Mouse (Mus musculus) lung, embryonic 15.5 days (tissue): ENCODE results near the gene Tial1. TPM values are rescaled to one million over a fixed set of nuclear protein-coding genes. Genes with fewer than 3 reads are reported as not detected.

ENCODE experiments used
- ATAC-seq: fragments of 200-750 bp; cut with Nextera tagmentation; 2 replicates; pipeline ENCODE4 v1.8.0; 2017; ENCODE audit warnings: moderate number of reproducible peaks, borderline replicate concordance; ENCODE audit not compliant: low FRiP score, low TSS enrichment; ENCODE audit errors: extremely low read depth
- H3K27ac ChIP-seq: fragments of 300-500 bp; sonication (generic); 2 replicates; pipeline ENCODE4 v1.5.1; 2015; ENCODE audit warnings: moderate library complexity, mild to moderate bottlenecking, inconsistent platforms
- H3K27me3 ChIP-seq: fragments of 300-500 bp; sonication (generic); 2 replicates; pipeline ENCODE4 v1.6.1; 2015; ENCODE audit warnings: inconsistent platforms
- H3K36me3 ChIP-seq: fragments of 300-500 bp; sonication (generic); 2 replicates; pipeline ENCODE4 v1.6.1; 2015; ENCODE audit warnings: inconsistent platforms
- H3K4me1 ChIP-seq: fragments of 300-500 bp; sonication (generic); 2 replicates; pipeline ENCODE4 v1.6.1; 2015; ENCODE audit warnings: inconsistent platforms
- H3K4me2 ChIP-seq: fragments of 300-500 bp; sonication (generic); 2 replicates; pipeline ENCODE4 v1.6.1; 2015; ENCODE audit warnings: inconsistent platforms, mild to moderate bottlenecking, moderate library complexity
- H3K4me3 ChIP-seq: fragments of 300-500 bp; sonication (generic); 2 replicates; pipeline ENCODE4 v1.5.1; 2015; ENCODE audit warnings: mild to moderate bottlenecking, inconsistent platforms
- H3K9ac ChIP-seq: fragments of 300-500 bp; sonication (generic); 2 replicates; pipeline ENCODE4 v1.6.1; 2015; ENCODE audit warnings: inconsistent platforms
- H3K9me3 ChIP-seq: fragments of 300-500 bp; sonication (generic); 2 replicates; pipeline ENCODE4 v1.6.1; 2016; ENCODE audit warnings: inconsistent platforms
- WGBS: fragments of 180-500 bp; shearing (Covaris S2); methylation state at CpG from one replicate; pipeline ENCODE4 v1.1.7; 2015; 5-methylcytosine and 5-hydroxymethylcytosine counted together
- polyA plus RNA-seq: library from polyadenylated mRNA; unstranded; fragments of >200 nt; fragmentation: Nextera tagmentation; extraction: Ambion mirVana; gene quantifications from 2 replicates; pipeline ENCODE4 v1.2.1, GENCODE M21; 2015

Gene Tial1
- 24.9 and 26.2 TPM in 2 replicates for polyA plus RNA-seq

DNA sequence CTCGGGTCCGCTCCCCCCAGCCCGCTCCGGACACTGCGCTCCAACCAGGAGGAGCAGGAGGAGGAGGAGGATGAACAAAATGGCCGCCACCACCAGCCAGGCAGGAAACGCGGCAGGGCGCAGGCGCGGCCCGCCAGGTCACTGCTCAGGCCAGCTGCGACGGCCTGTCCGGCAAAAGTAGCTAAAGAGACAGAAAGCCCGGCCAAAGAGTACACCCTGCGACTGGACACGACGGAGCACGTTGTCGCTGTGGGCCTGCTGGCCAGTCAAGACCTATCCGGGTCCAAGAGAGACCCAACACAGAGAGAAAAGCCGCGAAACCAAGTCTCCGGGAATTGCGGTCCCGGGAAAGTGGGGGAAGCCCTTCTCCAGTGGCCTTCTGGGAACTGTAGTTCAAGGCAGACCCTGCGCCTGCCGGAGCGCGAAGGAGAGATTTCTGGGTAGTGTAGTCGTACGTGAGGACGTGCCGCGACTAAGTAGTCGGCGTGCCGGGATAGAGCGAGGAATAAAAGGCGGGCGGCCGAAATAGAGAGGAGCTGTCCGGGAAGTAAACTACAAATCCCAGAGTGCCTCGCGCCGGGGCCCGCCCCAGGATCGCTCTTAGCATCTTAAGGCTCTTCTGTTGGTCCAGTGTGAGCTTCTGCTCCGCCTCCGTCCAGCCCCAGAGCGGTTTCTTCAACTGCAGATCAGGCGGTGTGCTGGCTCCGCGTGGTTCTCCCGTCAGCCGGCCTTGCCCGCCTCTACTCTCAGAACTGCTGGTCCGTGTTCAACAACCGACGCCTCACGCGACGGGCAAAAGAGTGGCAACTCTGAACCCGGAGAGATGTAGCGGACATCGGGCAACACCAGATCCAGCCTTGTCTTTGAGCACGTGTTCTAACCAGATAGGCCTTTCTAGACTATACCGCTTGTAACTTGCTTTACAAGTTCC, at the start of gene Tial1:
Gene Tial1 (minus strand): TSS at position 433 of the 931 bp plus-strand sequence.
- Histone ChIP-seq H3K4me1 (peaks cover 24% of the 10 kb centered on the region), H3K9me3 (no peaks in the 10 kb centered on the region), H3K4me2 (peak within 1 kb of the TSS; percentile 88), H3K27ac (peak within 1 kb of the TSS; percentile 98), H3K27me3 (no peaks in the 10 kb centered on the region), H3K36me3 (no peaks in the 10 kb centered on the region), H3K9ac (peak within 1 kb of the TSS; percentile 96), H3K4me3 (peak within 1 kb of the TSS; percentile 88)
- ATAC-seq, result peak; percentile 99
- WGBS, result under 1% methylated on average over 69 of the region's 69 CpGs

DNA sequence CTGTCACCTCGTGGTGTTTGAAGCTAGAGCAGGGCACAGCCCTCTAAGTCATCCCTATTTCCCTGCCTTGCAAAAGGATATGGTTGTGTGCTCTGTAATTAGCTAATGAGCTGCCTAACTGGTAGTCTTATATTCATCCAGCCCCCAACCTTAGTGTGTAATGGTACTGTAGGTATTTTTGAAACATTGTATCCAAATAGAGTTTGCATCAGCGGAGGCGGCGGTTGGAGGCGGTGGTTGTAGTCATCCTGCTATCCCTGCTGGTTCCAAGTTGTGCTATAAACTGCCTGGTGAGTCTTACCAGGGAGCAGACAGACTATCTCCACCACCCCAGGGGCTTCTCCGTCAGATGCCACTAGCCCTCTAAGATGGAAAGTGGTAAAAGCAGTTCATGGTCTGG, 42.6 kb upstream of the Tial1 start:
- H3K36me3 ChIP-seq, result no peaks in the 10 kb centered on the region
- no peaks in the 10 kb centered on the region for H3K27me3 ChIP-seq
- H3K4me3 ChIP-seq, result no peak overlapping the region
- 80% methylated on average over 6 of the region's 6 CpGs for WGBS
- no peak for ATAC-seq
- no peaks in the 10 kb centered on the region for H3K9me3 ChIP-seq
- no peaks in the 10 kb centered on the region for H3K4me1 ChIP-seq
- no peak overlapping the region for H3K4me2 ChIP-seq
- no peak overlapping the region for H3K27ac ChIP-seq
- H3K9ac ChIP-seq, result no peak overlapping the region

DNA sequence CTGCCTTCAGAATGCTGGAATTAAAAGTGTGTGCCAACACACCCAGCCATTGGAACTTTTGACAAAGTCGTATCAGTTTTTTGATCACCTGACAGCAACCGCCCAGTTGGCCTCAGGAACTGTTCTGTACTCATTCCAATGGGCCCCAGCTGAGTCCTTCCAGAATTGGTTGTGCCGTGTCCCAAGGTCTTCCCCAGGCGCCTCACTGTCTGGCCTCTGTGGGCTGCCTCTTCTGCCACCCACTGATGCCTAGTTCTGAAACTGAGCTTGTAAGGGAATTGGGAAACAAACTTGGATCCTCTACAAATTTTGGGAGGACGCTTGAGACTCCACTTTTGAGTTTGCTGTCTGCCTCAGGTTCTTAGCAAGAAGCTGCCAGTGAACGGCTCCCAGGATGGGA, 38.3 kb upstream of the Tial1 start:
- H3K4me3 ChIP-seq, result no peak overlapping the region
- no peaks in the 10 kb centered on the region for H3K27me3 ChIP-seq
- ATAC-seq, result no peak
- no peak overlapping the region for H3K27ac ChIP-seq
- 73% methylated on average over 6 of the region's 6 CpGs for WGBS
- H3K9ac ChIP-seq, result no peak overlapping the region
- H3K4me2 ChIP-seq, result no peak overlapping the region
- no peaks in the 10 kb centered on the region for H3K9me3 ChIP-seq
- H3K36me3 ChIP-seq, result no peaks in the 10 kb centered on the region
- H3K4me1 ChIP-seq, result no peaks in the 10 kb centered on the region

DNA sequence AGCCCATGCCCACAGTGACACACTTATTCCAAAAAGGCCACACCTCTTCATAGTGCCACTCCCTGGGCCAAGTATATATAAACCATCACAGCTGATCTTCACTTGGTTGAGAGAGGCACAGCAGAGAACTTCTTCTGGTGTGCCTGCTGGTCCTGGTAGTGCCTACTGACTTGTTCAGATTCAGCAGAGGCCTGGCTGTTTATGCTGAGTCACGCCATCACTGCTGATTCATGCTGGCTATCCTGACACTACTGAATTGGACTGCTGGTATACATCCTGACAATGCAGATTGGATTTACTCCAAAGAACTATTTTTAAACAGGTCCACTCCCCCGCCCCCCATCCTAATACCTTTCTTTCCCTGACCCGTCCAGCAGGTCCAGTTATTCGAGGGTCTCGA, 33.0 kb upstream of the Tial1 start:
- no peaks in the 10 kb centered on the region for H3K36me3 ChIP-seq
- ATAC-seq, result no peak
- WGBS, result 86% methylated on average over 5 of the region's 5 CpGs

DNA sequence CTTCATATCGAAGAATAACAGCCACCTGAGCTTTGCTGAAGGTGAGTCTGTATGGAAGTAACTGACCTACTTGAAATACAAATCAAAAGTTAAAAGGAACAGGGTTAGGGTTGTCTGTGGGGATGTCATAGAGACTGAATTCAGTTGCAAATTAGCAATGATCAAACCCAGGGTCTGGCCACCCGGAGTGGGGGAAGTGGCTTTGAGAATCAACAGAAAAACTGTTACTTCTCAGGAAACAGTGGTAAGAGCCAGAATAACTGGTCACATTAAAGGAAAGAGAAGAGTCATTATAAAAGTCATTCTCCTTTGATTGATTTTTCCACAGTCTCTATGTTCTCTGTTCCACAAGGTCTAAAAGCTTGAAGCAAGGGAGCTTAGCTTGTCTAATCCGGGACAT, 27.5 kb upstream of the Tial1 start:
- Histone ChIP-seq H3K4me2 (no peak overlapping the region), H3K27ac (no peak overlapping the region), H3K9me3 (no peaks in the 10 kb centered on the region), H3K36me3 (no peaks in the 10 kb centered on the region), H3K27me3 (no peaks in the 10 kb centered on the region), H3K4me1 (no peaks in the 10 kb centered on the region), H3K9ac (no peak overlapping the region), H3K4me3 (no peak overlapping the region)
- WGBS, result 91% methylated on average over 3 of the region's 3 CpGs
- ATAC-seq, result no peak

More for the DNA sequence above, 33.0 kb upstream of the Tial1 start:
- Histone ChIP-seq H3K9ac (no peak overlapping the region), H3K4me3 (no peak overlapping the region), H3K4me1 (no peaks in the 10 kb centered on the region), H3K9me3 (no peaks in the 10 kb centered on the region), H3K27me3 (no peaks in the 10 kb centered on the region), H3K27ac (no peak overlapping the region), H3K4me2 (no peak overlapping the region)

DNA sequence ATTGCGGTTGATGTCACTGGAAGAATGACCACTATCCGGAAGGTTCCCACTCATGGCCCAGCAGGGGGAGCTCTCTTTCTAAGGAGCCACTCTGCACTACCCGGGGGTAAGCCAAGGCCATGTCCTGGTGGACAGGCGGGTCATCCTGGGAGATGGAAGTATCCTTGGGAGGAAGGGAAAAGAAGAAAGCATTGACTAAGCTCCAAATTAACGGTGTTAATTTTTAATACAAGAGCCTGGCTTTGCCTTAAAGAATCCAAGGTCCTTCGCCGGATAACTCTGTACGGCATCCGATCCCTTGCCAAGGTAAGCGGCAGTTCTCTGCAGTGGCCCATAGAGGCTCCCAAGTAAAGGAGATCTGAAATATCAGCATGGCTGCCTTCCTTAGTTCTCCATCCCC, 12.8 kb upstream of the Tial1 start:
- H3K4me2 ChIP-seq, result no peak overlapping the region; the same call in 1 of the 2 replicates
- no peak overlapping the region for H3K27ac ChIP-seq
- H3K4me3 ChIP-seq, result no peak overlapping the region; the same call in 1 of the 2 replicates
- no peaks in the 10 kb centered on the region for H3K36me3 ChIP-seq
- H3K27me3 ChIP-seq, result no peaks in the 10 kb centered on the region
- H3K4me1 ChIP-seq, result 0 out of 2 replicates have a peak, but pooled peaks cover 3% of the 10 kb centered on the region
- ATAC-seq, result no peak
- H3K9ac ChIP-seq, result no peak overlapping the region
- WGBS, result 47% methylated on average over 10 of the region's 10 CpGs
- H3K9me3 ChIP-seq, result no peaks in the 10 kb centered on the region

DNA sequence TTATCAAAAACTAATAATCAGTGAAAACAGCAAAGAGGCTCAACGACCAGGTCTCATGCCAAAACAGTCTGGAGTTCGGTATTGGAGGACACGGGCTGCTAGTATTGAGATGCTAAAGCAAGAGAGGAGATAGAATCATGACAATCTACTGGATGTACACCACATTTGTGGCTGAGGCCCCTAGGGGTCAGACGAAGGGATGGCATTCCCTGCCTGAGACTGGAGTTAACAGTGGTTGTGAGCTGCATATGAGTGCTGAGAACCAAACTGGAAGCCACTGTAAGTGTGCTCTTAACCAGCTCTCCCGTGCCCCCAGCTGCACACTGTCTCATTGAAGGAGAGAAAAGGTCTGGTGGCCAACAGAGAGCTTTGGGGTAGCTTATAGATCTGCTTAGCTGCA, 889 bp upstream of the Tial1 start:
- Histone ChIP-seq H3K4me2 (peak overlapping the region; percentile 88), H3K4me1 (peaks cover 23% of the 10 kb centered on the region), H3K4me3 (peak overlapping the region; percentile 88), H3K27ac (peak overlapping the region; percentile 98; the same call in 1 of the 2 replicates), H3K9me3 (no peaks in the 10 kb centered on the region), H3K27me3 (no peaks in the 10 kb centered on the region), H3K9ac (peak overlapping the region; percentile 55), H3K36me3 (no peaks in the 10 kb centered on the region)
- 64% methylated on average over 5 of the region's 5 CpGs for WGBS
- ATAC-seq, result no peak

DNA sequence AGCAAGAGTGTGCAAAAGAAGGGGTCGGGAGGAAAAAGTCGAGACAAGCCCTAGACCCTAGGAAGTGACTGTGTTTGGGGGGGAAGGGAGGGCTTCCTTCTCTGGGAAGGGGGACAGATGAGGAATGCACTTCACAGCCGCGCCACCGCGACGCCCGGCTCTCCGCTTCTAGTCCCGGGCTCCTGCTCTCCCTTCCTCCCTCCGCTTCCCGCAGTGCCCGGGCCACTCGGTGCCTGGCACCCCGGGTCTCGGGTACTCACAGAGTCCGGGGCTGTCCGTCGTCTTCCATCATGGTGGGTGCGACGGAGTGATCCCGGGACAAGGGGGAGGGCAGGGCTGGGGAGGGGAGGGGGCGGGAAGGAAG, 670 bp downstream of the Tial1 start:
- under 1% methylated on average over 21 of the region's 23 CpGs for WGBS
- peak overlapping the region; percentile 96 for H3K9ac ChIP-seq
- no peaks in the 10 kb centered on the region for H3K27me3 ChIP-seq
- no peaks in the 10 kb centered on the region for H3K36me3 ChIP-seq
- H3K4me2 ChIP-seq, result peak overlapping the region; percentile 75
- peak overlapping the region; percentile 88 for H3K4me3 ChIP-seq
- peak overlapping the region; percentile 98 for H3K27ac ChIP-seq
- ATAC-seq, result no peak
- peaks cover 24% of the 10 kb centered on the region for H3K4me1 ChIP-seq
- no peaks in the 10 kb centered on the region for H3K9me3 ChIP-seq

DNA sequence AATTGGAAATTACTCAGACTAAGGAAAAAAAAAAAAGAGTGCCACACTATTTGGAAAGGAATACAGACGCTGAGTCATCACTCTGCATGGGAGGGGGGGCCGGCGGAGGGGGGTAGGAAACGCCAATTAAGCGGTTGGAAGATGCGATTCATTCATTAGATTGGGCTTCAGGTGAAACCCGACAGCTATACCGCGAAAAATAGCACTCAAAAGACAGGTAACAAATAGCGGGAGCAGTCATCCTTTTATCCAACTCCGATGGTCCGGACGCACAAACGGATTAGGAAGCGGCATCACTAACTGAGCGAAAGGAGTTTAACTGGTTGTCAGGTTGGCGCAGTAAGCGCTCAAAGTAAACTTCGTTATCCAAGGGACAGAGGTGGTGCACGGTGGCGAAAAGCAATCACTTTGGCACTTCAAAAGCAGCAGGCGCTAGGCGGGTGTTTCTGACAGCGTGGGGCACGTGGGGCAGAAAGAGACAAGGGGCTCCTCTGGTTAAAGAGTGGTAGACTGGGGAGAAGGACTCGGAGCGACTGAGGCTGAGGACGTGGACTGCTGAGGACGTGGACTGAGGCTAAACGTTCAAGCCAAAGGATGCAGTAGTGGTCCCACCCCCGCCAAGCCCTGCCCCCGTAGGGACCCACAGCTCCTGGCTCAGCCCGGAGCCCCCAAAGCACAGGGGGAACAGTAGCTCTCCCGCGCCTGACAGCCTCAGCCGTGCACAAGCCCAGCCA, 1.2 kb downstream of the Tial1 start:
- WGBS, result under 1% methylated on average over 36 of the region's 36 CpGs
- peak overlapping the region; percentile 75 for H3K4me2 ChIP-seq
- peak overlapping the region; percentile 88 for H3K4me3 ChIP-seq
- peak overlapping the region; percentile 96 for H3K9ac ChIP-seq
- peaks cover 24% of the 10 kb centered on the region for H3K4me1 ChIP-seq
- peak overlapping the region; percentile 98 for H3K27ac ChIP-seq
- H3K27me3 ChIP-seq, result no peaks in the 10 kb centered on the region
- ATAC-seq, result peak; percentile 6; the same call in 1 of the 2 replicates
- no peaks in the 10 kb centered on the region for H3K36me3 ChIP-seq
- no peaks in the 10 kb centered on the region for H3K9me3 ChIP-seq

DNA sequence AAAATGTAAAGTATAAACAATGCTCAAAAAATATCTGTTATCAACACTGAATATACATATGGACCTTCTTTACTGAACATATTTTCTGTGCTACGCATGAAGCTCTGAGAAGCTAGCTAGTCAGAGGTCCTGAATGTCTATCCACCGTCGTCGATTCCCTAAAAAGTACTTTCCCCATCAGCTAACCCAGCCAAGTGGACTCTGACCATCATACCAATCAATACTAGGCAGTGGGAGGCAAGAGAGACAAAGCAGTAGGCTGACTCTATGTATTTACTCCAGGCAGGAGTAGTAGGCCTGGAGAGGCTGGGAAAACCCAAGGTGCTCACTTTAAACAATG, 1.8 kb downstream of the Tial1 start:
- Histone ChIP-seq H3K9ac (peak overlapping the region; percentile 96), H3K36me3 (peaks cover under 1% of the 10 kb centered on the region; the same call in 1 of the 2 replicates), H3K27ac (no peak overlapping the region), H3K4me3 (peak overlapping the region; percentile 88), H3K4me1 (peaks cover 24% of the 10 kb centered on the region), H3K4me2 (peak overlapping the region; percentile 75), H3K27me3 (no peaks in the 10 kb centered on the region), H3K9me3 (no peaks in the 10 kb centered on the region)
- no peak for ATAC-seq
- WGBS, result 10% methylated on average over 4 of the region's 4 CpGs

DNA sequence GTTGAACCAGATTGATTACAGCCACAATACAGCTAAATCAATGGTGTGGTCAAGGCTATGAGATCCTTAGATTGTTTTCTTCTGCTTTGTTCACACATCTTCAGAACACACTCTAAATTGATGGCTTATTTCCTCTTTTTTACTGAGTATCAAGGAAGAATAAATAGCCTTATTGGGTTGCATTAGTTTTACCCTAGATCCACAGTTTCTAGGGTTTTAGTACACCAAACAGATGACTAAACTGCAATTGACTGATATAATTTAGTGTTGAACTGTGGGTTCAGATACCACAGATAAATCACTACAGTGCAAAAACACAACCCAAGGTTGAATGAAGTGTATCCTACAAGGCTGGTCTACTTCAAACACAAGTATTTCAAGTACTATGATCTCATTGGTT, 3.5 kb downstream of the Tial1 start:
- H3K4me1 ChIP-seq, result peaks cover 24% of the 10 kb centered on the region
- H3K4me2 ChIP-seq, result no peak overlapping the region
- H3K4me3 ChIP-seq, result no peak overlapping the region
- no peak overlapping the region for H3K9ac ChIP-seq
- peaks cover 11% of the 10 kb centered on the region; the same call in 1 of the 2 replicates for H3K36me3 ChIP-seq
- no peaks in the 10 kb centered on the region for H3K27me3 ChIP-seq
- no peaks in the 10 kb centered on the region for H3K9me3 ChIP-seq
- H3K27ac ChIP-seq, result no peak overlapping the region
- no peak for ATAC-seq

DNA sequence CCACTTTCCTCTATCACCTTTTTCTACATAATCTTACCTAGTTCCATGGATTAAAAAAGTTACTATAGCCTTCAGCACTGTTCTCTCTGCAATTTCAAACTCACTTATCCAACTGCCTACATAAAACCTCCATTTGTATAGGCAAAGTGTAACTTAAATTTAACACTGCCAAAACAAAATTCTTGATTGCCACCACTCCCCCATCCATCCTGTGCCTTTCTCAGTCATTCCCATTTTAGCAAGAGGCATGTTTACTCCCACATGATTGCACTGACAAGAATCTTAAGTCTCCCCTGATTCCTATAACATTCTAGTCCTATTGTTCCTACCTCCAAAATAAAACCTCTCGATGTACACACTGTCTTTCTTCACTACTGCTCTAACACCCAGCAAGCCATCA, 8.8 kb downstream of the Tial1 start:
- WGBS, result 86% methylated on average over 1 of the region's 1 CpGs
- no peak overlapping the region for H3K9ac ChIP-seq
- no peak overlapping the region for H3K4me2 ChIP-seq

More for the DNA sequence above, 8.8 kb downstream of the Tial1 start:
- Histone ChIP-seq H3K36me3 (peaks cover 42% of the 10 kb centered on the region), H3K4me3 (no peak overlapping the region), H3K27ac (no peak overlapping the region), H3K4me1 (peaks cover 4% of the 10 kb centered on the region; the same call in 1 of the 2 replicates), H3K9me3 (no peaks in the 10 kb centered on the region), H3K27me3 (no peaks in the 10 kb centered on the region)
- ATAC-seq, result no peak
